Mouse (Mus musculus) neural tube, embryonic 13.5 days (tissue): ENCODE measurements around the gene 4933434E20Rik. TPM values are rescaled to one million over a fixed set of nuclear protein-coding genes. Genes with fewer than 3 reads are reported as not detected.

Experiments used
- ATAC-seq: fragments of 200-750 bp; cut with Nextera tagmentation; 2 replicates; pipeline ENCODE4 v1.8.0; 2017; ENCODE audit warnings: low read depth, mild to moderate bottlenecking, moderate TSS enrichment, moderate library complexity
- H3K27ac ChIP-seq: fragments of 300-500 bp; sonication (generic); replicated peaks from 2 replicates; pipeline ENCODE4 v1.5.1; 2015; ENCODE audit warnings: moderate library complexity, mild to moderate bottlenecking, inconsistent platforms
- H3K27me3 ChIP-seq: fragments of 300-500 bp; sonication (generic); 2 replicates; pipeline ENCODE4 v1.6.1; 2015; ENCODE audit warnings: mild to moderate bottlenecking, inconsistent platforms
- H3K36me3 ChIP-seq: fragments of 300-500 bp; sonication (generic); 2 replicates; pipeline ENCODE4 v1.6.1; 2015; ENCODE audit warnings: mild to moderate bottlenecking, inconsistent platforms
- H3K4me1 ChIP-seq: fragments of 300-500 bp; sonication (generic); replicated peaks from 2 replicates; pipeline ENCODE4 v1.6.1; 2015; ENCODE audit warnings: inconsistent platforms
- H3K4me2 ChIP-seq: fragments of 300-500 bp; sonication (generic); 2 replicates; pipeline ENCODE4 v1.6.1; 2015; ENCODE audit warnings: inconsistent platforms, mild to moderate bottlenecking, moderate library complexity
- H3K4me3 ChIP-seq: fragments of 300-500 bp; sonication (generic); 2 replicates; pipeline ENCODE4 v1.5.1; 2015; ENCODE audit warnings: mild to moderate bottlenecking, inconsistent platforms
- H3K9ac ChIP-seq: fragments of 300-500 bp; sonication (generic); 2 replicates; pipeline ENCODE4 v1.6.1; 2015; ENCODE audit warnings: moderate library complexity, mild to moderate bottlenecking, inconsistent platforms
- H3K9me3 ChIP-seq: fragments of 300-500 bp; sonication (generic); 2 replicates; pipeline ENCODE4 v1.6.1; 2016; ENCODE audit warnings: inconsistent platforms
- WGBS: fragments of 180-500 bp; shearing (Covaris S2); methylation state at CpG from one replicate; pipeline ENCODE4 v1.1.7; 2015; 5-methylcytosine and 5-hydroxymethylcytosine counted together
- polyA plus RNA-seq: library from polyadenylated mRNA; unstranded; fragments of >200 nt; fragmentation: Nextera tagmentation; extraction: Ambion mirVana; gene quantifications from 2 replicates; pipeline ENCODE4 v1.2.1, GENCODE M21; 2015

Gene 4933434E20Rik
- 217 and 231 TPM in 2 replicates for polyA plus RNA-seq

DNA sequence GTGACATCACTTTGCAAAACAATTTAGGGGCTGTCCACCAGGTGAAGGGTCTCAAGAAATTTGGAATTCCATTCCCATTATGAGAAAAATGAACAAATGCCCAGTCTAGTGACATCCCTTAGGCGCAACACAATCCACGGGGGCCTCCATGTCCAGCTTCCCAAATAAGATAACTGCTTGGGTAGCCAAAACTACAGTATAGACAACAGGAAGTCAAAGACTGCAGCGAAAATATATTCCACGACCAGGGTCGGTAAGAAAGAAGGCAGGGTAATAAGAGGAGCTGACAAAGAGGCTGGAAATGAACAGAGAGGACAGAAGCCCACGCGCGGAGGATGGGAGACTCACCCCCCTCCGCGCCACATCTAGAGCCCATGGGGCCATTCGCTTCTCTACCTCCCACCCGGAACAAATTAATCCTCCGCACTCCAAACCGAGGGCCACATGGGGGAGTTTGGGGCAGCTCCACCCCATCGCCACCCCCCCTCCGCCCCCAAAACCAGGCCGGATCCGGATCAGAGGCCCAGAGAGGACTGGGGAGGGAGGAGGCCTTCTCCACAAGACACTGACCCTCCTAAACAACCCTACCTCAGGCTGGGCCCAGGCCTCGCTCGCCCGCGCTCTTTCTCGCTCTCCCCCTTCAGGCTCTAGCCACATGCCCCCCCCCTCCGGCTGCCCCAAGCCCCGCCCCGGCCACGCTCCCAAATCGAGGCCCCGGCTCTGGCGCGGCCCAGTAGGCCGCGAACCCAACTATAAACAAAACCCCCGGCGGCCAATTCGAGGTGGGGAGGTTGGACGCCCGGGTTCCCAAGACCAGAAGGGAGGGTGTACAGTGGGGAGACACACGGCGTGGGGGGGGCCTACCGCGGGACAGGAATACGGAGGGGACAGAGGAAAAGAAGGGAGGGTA, at the start of gene 4933434E20Rik:
TSS of gene 4933434E20Rik (plus strand) at position 196 of the 910 bp plus-strand sequence.
- H3K9ac ChIP-seq = peak within 1 kb of the TSS; percentile 99
- no peaks in the 10 kb centered on the region for H3K27me3 ChIP-seq
- H3K9me3 ChIP-seq = no peaks in the 10 kb centered on the region
- H3K4me2 ChIP-seq = peak within 1 kb of the TSS; percentile 85
- peak within 1 kb of the TSS; percentile 95 for H3K27ac ChIP-seq
- H3K4me1 ChIP-seq = peaks cover 46% of the 10 kb centered on the region
- under 1% methylated on average over 41 of the region's 43 CpGs for WGBS
- H3K36me3 ChIP-seq = peaks cover 28% of the 10 kb centered on the region
- H3K4me3 ChIP-seq = peak within 1 kb of the TSS; percentile 89
- peak; percentile 82 for ATAC-seq

DNA sequence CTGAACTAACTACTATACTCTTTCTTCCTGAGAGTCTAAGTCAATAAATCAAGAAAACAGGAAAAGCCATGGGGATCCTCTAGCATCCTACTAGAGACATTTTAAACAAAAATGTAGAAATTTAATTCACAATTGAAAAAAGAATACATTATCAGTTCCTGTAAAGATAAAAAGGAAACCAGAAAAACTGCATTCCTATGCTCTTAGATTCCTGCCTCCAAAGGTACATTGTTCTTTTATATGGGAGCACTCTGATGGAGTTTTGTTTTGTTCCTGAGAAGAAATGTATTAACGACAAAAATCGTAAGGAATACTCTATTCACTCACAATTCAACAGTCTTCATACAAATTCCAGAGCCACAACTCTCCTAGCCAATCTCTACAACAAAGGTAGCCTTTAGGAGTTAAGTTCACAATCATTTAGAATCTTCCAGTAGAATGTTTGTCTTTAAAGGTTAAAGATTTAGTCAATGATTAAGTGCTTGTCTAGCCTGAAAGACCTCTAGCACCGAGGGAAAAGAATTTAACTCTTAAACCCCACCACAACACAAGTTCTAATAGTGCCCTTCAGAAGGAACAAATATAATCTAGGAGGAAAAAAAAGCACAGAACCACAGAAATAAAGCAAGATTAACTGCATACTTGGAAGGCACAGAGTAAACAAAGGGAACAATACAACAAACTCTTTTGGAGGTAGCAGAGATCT, 47.2 kb upstream of the 4933434E20Rik start:
- Histone ChIP-seq H3K4me1 (peaks cover 5% of the 10 kb centered on the region), H3K27ac (no peak overlapping the region), H3K9me3 (no peaks in the 10 kb centered on the region), H3K36me3 (peaks cover 84% of the 10 kb centered on the region), H3K4me3 (no peak overlapping the region), H3K4me2 (no peak overlapping the region), H3K9ac (no peak overlapping the region), H3K27me3 (no peaks in the 10 kb centered on the region)
- 61% methylated on average over 3 of the region's 3 CpGs for WGBS
- no peak for ATAC-seq

DNA sequence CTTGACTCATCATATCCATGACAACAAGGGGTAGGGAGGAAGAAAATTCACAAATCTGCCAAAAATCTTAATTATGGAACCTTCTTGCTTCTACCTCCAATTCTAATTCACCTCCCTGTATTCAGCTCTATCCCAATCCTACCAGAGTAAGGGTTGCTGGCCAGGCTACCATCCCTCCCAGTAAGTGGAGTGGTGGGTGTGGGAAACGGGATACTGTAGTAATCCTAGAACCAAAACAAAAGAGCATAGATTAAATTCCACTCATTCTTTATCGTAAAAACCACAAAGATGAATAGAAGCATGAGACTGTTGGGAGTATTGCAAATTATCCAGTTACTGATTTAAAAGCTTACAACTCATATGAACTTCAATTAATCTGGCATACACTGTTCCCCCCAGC, 41.1 kb upstream of the 4933434E20Rik start:
- H3K36me3 ChIP-seq = peaks cover 97% of the 10 kb centered on the region
- H3K4me1 ChIP-seq = no peaks in the 10 kb centered on the region
- no peaks in the 10 kb centered on the region for H3K9me3 ChIP-seq
- H3K27me3 ChIP-seq = no peaks in the 10 kb centered on the region
- no peak overlapping the region for H3K4me3 ChIP-seq
- no peak overlapping the region for H3K9ac ChIP-seq
- no peak for ATAC-seq
- H3K4me2 ChIP-seq = no peak overlapping the region
- H3K27ac ChIP-seq = no peak overlapping the region
- WGBS = 91% methylated on average over 2 of the region's 2 CpGs

DNA sequence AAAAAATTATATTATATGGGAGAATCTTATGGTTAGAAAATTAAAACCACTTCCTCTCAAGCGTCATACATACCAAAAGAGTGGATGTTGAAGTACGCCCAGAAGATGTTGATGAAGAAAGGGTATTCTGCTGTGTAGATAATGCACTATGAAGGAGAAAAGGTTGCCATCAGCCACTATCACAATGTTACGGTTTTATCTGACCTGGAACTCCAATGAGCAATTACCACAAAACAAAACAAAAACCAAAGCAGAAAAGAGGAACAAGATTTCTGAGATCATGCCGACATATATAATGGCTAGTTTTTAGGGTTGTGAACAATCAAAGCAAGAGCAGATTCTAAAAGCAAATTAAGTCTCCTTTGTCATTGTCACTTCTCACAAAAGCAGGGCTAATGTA, 34.8 kb upstream of the 4933434E20Rik start:
- Histone ChIP-seq H3K27me3 (no peaks in the 10 kb centered on the region), H3K27ac (no peak overlapping the region), H3K9me3 (no peaks in the 10 kb centered on the region), H3K4me3 (no peak overlapping the region), H3K9ac (no peak overlapping the region), H3K36me3 (peaks cover 97% of the 10 kb centered on the region), H3K4me1 (no peaks in the 10 kb centered on the region), H3K4me2 (no peak overlapping the region)
- ATAC-seq = no peak
- WGBS = 96% methylated on average over 4 of the region's 4 CpGs

DNA sequence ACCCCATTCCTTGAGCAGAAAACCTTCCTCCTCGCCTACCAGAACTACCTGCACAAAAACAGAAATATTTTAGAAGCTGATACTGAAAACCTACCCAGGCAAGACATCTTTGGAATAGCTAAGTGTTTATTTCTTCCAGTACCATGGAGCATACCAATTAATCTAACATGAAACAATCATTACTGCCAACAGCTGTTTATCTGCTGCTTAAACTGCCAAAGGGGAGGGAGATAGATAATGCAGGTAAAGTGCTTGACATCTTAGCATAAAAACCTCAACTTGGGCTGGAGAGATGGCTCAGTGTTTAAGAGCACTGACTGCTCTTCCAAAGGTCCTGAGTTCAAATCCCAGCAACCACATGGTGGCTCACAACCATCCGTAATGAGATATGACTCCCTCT, 16.8 kb upstream of the 4933434E20Rik start:
- no peaks in the 10 kb centered on the region for H3K4me1 ChIP-seq
- no peaks in the 10 kb centered on the region for H3K9me3 ChIP-seq
- WGBS = 90% methylated on average over 2 of the region's 2 CpGs
- no peak overlapping the region for H3K27ac ChIP-seq
- H3K9ac ChIP-seq = no peak overlapping the region
- ATAC-seq = no peak
- no peak overlapping the region for H3K4me2 ChIP-seq
- peaks cover 88% of the 10 kb centered on the region for H3K36me3 ChIP-seq
- no peaks in the 10 kb centered on the region for H3K27me3 ChIP-seq
- H3K4me3 ChIP-seq = no peak overlapping the region

DNA sequence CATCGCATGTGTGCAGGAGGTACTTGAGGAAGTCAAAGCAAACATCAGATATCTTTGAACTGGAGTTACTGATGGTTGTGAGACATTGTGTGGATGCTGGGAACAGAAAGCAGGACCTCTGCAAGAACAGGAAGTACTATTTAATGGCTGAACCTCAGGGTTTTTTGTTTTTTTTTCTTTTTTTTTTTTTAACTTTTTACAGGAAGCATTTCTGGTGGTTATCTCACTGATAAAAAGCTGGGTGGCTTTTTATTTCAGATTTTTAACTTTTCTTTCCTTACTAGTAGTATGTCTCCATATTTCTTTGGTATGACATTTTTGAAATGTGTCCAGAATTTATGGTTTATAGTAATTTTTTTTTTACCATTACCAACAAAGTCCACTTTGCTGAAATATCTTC, 15.2 kb upstream of the 4933434E20Rik start:
- no peak for ATAC-seq
- no peak overlapping the region for H3K4me3 ChIP-seq
- H3K9ac ChIP-seq = no peak overlapping the region

DNA sequence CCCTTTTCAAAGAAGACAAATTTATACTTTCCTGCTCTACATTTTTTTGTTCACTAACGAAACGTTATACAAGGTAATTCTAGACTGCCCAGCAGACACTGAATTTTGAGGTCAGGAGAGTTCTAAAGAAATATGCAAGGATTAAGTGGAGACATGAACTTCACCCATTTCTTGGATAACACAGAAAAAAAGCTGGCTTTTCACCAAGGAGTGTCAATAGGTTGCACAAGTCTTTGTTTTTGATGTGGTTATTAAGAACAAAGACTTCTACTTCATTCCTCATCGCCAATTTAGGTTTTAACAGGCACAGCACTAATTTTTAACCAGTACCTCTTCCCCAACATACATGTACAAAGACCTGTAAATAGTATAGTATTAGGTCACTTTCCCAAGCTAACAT, 1.7 kb upstream of the 4933434E20Rik start:
- Histone ChIP-seq H3K4me2 (no peak overlapping the region), H3K9me3 (no peaks in the 10 kb centered on the region), H3K27ac (no peak overlapping the region), H3K4me3 (no peak overlapping the region), H3K36me3 (peaks cover 28% of the 10 kb centered on the region), H3K27me3 (no peaks in the 10 kb centered on the region), H3K4me1 (peaks cover 31% of the 10 kb centered on the region), H3K9ac (no peak overlapping the region)
- WGBS = 71% methylated on average over 3 of the region's 3 CpGs
- ATAC-seq = no peak

More for the DNA sequence above, 15.2 kb upstream of the 4933434E20Rik start:
- Histone ChIP-seq H3K4me1 (no peaks in the 10 kb centered on the region), H3K9me3 (no peaks in the 10 kb centered on the region), H3K27ac (no peak overlapping the region), H3K4me2 (no peak overlapping the region), H3K36me3 (peaks cover 83% of the 10 kb centered on the region), H3K27me3 (no peaks in the 10 kb centered on the region)
- WGBS = 97% methylated on average over 1 of the region's 1 CpGs

DNA sequence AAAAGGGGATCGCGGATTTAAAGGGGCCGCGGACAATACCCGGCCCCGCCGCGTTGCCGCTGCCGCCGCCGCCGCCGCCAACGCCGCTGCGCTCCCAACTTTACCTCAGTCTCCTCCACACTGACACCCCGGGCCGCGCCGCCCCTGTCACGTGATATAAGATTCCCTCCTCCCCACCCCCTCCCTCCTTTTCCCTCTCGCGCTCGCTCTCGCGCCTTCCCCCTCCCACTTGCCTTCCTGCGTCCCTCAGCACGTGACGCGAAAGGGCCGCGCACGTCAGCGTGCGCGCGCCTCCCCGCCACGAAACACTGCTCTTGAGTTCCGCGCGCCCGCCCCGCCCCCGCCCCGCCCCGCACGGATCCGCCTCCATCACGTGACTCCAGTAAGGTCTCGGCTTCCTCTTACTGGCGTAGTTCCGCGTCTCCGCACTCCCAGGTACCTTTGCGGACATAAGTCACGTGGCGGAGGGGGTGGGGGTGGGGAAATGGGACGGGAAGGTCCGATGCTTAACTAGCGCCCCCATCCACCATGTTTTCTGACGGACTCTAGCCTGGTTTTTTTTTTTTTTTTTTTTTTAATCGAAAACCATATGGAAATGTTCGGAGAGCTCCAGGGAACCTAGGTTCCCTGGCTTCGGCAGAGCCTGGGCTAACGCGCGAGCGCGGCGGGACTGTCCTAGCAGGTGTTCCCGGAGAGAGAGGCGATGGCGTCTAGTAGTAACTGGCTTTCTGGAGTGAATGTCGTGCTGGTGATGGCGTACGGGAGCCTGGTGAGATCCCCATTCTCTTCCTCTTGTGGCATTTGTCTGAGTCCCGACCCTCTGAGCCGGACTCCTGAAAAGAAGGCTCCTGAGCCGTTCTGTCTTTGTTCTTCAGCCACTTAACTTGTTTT, 1.2 kb downstream of the 4933434E20Rik start, which contains the start of gene Ubap2l:
TSS of gene Ubap2l (minus strand) at position 278 of the 891 bp plus-strand sequence.
- Histone ChIP-seq H3K27me3 (no peaks in the 10 kb centered on the region), H3K9ac (peak within 1 kb of the TSS; percentile 99), H3K4me3 (peak within 1 kb of the TSS; percentile 89), H3K9me3 (no peaks in the 10 kb centered on the region), H3K36me3 (peaks cover 28% of the 10 kb centered on the region), H3K4me2 (peak within 1 kb of the TSS; percentile 85), H3K4me1 (peaks cover 46% of the 10 kb centered on the region), H3K27ac (peak within 1 kb of the TSS; percentile 95)
- under 1% methylated on average over 63 of the region's 81 CpGs for WGBS
- ATAC-seq = peak; percentile 96

DNA sequence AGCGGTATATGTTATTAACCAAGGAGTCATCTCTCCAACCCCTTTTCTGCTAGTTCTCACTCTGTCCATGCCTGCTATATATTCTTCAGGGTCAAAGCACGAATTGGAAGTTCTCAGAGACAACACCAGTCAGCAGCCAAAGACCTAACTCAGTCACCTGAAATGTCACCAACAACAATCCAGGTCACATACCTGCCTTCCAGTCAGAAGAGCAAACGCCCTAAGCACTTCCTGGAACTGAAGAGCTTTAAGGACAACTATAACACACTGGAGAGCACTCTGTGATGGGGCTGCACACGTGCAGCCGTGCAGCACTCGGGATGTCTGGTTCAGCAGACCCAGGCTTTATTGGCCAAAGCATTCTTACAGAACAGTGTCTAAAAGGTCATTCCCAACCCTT, 10.1 kb downstream of the 4933434E20Rik start:
- no peaks in the 10 kb centered on the region for H3K4me1 ChIP-seq
- WGBS = 89% methylated on average over 6 of the region's 6 CpGs
- no peaks in the 10 kb centered on the region for H3K27me3 ChIP-seq
- no peak for ATAC-seq
- no peaks in the 10 kb centered on the region for H3K9me3 ChIP-seq
- no peak overlapping the region for H3K9ac ChIP-seq
- no peak overlapping the region for H3K4me3 ChIP-seq
- no peak overlapping the region for H3K4me2 ChIP-seq
- H3K36me3 ChIP-seq = peaks cover 73% of the 10 kb centered on the region
- H3K27ac ChIP-seq = no peak overlapping the region

DNA sequence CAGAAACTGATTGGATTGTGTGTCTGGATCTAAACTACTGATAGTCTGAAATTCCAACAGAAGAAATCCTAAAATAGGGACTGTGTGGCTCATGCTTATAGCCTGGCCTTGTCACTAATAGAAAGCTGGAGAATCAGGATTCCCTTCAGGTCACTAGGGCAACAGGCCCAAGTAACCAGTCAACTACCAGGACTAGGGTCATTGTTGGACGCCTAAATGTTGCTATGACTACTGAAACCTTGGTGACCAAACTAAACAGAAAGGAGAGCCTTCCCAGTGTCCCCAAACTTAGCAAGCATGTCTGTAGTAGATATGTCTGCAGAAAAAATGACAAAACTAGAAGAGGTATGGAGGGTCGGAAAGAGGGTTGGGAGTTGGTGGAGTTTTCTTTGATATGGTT, 11.1 kb downstream of the 4933434E20Rik start:
- Histone ChIP-seq H3K27ac (no peak overlapping the region), H3K4me2 (no peak overlapping the region), H3K4me1 (no peaks in the 10 kb centered on the region), H3K27me3 (no peaks in the 10 kb centered on the region), H3K9me3 (no peaks in the 10 kb centered on the region), H3K36me3 (peaks cover 63% of the 10 kb centered on the region), H3K9ac (no peak overlapping the region), H3K4me3 (no peak overlapping the region)
- WGBS = 63% methylated on average over 2 of the region's 2 CpGs
- no peak for ATAC-seq

DNA sequence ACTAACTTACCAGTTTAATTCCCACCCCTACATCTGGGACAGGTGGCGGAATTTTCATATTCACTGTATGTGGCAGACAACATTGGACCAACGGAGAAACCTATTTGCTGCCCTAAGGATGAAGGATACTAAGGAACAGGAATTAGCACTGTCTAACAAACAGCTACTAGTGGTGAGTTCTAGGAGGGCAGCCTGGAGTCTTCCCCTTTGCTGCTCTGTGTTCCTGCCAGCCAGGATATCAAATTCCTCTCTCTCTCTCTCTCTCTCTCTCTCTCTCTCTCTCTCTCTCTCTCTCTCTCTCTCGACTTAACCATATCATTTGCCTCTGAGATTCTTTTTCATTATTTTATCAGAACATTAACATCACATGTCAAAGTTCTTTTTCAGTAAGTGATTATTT, 12.9 kb downstream of the 4933434E20Rik start:
- H3K4me2 ChIP-seq = no peak overlapping the region
- peak; percentile 32; the same call in 1 of the 2 replicates for ATAC-seq
- H3K9ac ChIP-seq = no peak overlapping the region
- no peak overlapping the region for H3K27ac ChIP-seq
- H3K9me3 ChIP-seq = no peaks in the 10 kb centered on the region
- no peaks in the 10 kb centered on the region for H3K27me3 ChIP-seq
- H3K4me1 ChIP-seq = no peaks in the 10 kb centered on the region
- WGBS = 82% methylated on average over 3 of the region's 3 CpGs
- peaks cover 53% of the 10 kb centered on the region for H3K36me3 ChIP-seq
- no peak overlapping the region for H3K4me3 ChIP-seq
